Mouse (Mus musculus): ENCODE results near the gene Cyp2c39. TPM values are rescaled to one million over a fixed set of nuclear protein-coding genes. Genes with fewer than 3 reads are reported as not detected.
"Not testable (repeated sequence)": the region's sequence is repeated elsewhere in the genome, so short reads cannot be mapped to it uniquely, and the experiment has no call there.

Cyp2c39 gene
- polyA plus RNA-seq (2014; fragmentation: Nextera tagmentation; extraction: Ambion mirVana) = not detected in 2 replicates

DNA sequence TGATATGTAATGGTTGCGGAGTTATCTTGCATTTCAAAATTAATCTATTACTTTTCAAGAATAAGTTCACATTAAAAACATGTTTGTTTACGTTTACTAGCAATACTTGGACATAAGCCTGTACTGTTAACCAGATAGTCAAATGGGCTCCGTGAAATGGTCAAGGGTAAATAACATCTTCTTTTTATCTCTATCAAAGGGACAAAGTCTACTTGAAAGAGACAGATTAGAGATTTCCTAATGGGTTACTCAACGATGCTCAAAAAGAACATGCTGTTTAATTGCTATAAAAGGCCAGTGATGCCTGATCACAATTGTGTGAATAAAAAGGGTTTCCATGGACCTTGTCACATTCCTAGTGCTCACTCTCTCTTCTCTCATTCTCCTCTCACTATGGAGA lies at the start of gene Cyp2c39:
Gene Cyp2c39, plus strand, starts transcription at position 329 of the 400 bp plus-strand sequence.
- H3K4me3 ChIP-seq (ENCODE audit: low read depth, low read length) = no peak within 1 kb of the TSS
- no peaks in the 10 kb centered on the region for H3K4me1 ChIP-seq (ENCODE audit: control insufficient read depth, insufficient read depth, low read length)
- H3K9ac ChIP-seq (replicated peaks; ENCODE audit: low read length) = no peak within 1 kb of the TSS
- no peaks in the 10 kb centered on the region for H3K9me3 ChIP-seq (replicated peaks; ENCODE audit: control insufficient read depth, low read length)
- no peak within 1 kb of the TSS for H3K27ac ChIP-seq (replicated peaks; ENCODE audit: low read depth, low read length)
- DNase-seq (ENCODE audit: low spot score) (no peak), ATAC-seq (replicated peaks; ENCODE audit: insufficient number of reproducible peaks, low FRiP score, low TSS enrichment, low read depth) (no peak)
- H3K4me2 ChIP-seq (ENCODE audit: low read depth, low read length) = no peak within 1 kb of the TSS
- no peaks in the 10 kb centered on the region for H3K27me3 ChIP-seq (ENCODE audit: control insufficient read depth, insufficient read depth, low read length)
- no peaks in the 10 kb centered on the region for H3K36me3 ChIP-seq (replicated peaks; ENCODE audit: control insufficient read depth, insufficient read depth, low read depth, low read length)
- WGBS = 87% methylated on average over 4 of the region's 4 CpGs

DNA sequence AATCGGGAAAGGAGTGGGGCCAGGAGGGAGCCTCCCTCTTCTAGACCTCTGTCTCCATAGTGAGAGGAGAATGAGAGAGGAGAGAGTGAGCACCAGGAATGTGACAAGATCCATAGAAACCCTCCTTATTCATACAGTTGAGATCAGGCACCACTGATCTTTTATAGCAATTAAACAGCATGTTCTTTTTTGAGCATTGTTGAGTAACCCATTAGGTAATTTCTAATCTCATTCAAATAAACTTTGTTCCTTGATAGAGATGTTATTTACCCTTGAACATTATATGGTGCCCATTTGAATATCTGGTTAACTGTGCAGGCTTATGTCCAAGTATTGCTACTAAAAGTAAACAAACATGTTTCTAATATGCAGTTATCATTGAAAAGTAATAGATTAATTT lies 47.7 kb upstream of the Cyp2c39 start, which contains the start of gene Cyp2c38:
Gene Cyp2c38, minus strand, starts transcription at position 135 of the 400 bp plus-strand sequence.
- 91% methylated on average over 1 of the region's 1 CpGs for WGBS
- ATAC-seq (replicated peaks; ENCODE audit: insufficient number of reproducible peaks, low FRiP score, low TSS enrichment, low read depth) (no peak), DNase-seq (ENCODE audit: low spot score) (no peak)
- Histone ChIP-seq H3K4me2 (ENCODE audit: low read depth, low read length) (no peak within 1 kb of the TSS), H3K4me3 (ENCODE audit: low read depth, low read length) (no peak within 1 kb of the TSS), H3K27ac (replicated peaks; ENCODE audit: low read depth, low read length) (no peak within 1 kb of the TSS), H3K36me3 (replicated peaks; ENCODE audit: control insufficient read depth, insufficient read depth, low read depth, low read length) (no peaks in the 10 kb centered on the region), H3K9me3 (replicated peaks; ENCODE audit: control insufficient read depth, low read length) (no peaks in the 10 kb centered on the region), H3K4me1 (ENCODE audit: control insufficient read depth, insufficient read depth, low read length) (no peaks in the 10 kb centered on the region), H3K9ac (replicated peaks; ENCODE audit: low read length) (no peak within 1 kb of the TSS), H3K27me3 (ENCODE audit: control insufficient read depth, insufficient read depth, low read length) (no peaks in the 10 kb centered on the region)

DNA sequence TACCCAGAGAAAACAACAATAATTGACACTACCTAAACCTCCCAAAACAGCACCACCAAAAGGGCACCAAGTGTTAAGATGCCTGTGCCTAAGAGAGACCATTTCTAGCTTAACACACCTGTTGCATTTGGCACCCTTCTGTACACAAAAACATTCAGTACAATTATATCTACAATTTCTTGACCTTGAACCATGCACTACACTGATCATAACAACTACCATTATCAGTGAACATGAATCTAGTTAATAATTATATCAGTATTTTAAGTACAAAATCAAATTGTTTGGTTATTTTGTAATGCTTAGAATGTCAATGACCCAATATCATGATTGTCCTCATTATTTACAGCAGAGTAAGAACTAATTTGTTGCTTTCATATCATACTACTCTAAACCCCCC lies 46.7 kb upstream of the Cyp2c39 start:
- no peaks in the 10 kb centered on the region for H3K27me3 ChIP-seq (ENCODE audit: control insufficient read depth, insufficient read depth, low read length)

GRCm38 (mm10) chr19:39483961-39484360 lies 26.7 kb upstream of the Cyp2c39 start:
- H3K9ac ChIP-seq (replicated peaks; ENCODE audit: low read length); H3K4me2 ChIP-seq (ENCODE audit: low read depth, low read length); DNase-seq (ENCODE audit: low spot score); H3K36me3 ChIP-seq (replicated peaks; ENCODE audit: control insufficient read depth, insufficient read depth, low read depth, low read length); H3K27me3 ChIP-seq (ENCODE audit: control insufficient read depth, insufficient read depth, low read length); ATAC-seq (replicated peaks; ENCODE audit: insufficient number of reproducible peaks, low FRiP score, low TSS enrichment, low read depth); H3K9me3 ChIP-seq (replicated peaks; ENCODE audit: control insufficient read depth, low read length); H3K4me3 ChIP-seq (ENCODE audit: low read depth, low read length); H3K27ac ChIP-seq (replicated peaks; ENCODE audit: low read depth, low read length); H3K4me1 ChIP-seq (ENCODE audit: control insufficient read depth, insufficient read depth, low read length): not testable (repeated sequence)
- 92% methylated on average over 1 of the region's 1 CpGs for WGBS

More for the DNA sequence above, 46.7 kb upstream of the Cyp2c39 start:
- no peak overlapping the region for H3K9ac ChIP-seq (replicated peaks; ENCODE audit: low read length)
- no peak overlapping the region for H3K27ac ChIP-seq (replicated peaks; ENCODE audit: low read depth, low read length)
- no peaks in the 10 kb centered on the region for H3K9me3 ChIP-seq (replicated peaks; ENCODE audit: control insufficient read depth, low read length)
- no peak overlapping the region for H3K4me3 ChIP-seq (ENCODE audit: low read depth, low read length)
- no peaks in the 10 kb centered on the region for H3K36me3 ChIP-seq (replicated peaks; ENCODE audit: control insufficient read depth, insufficient read depth, low read depth, low read length)
- H3K4me2 ChIP-seq (ENCODE audit: low read depth, low read length) = no peak overlapping the region
- H3K4me1 ChIP-seq (ENCODE audit: control insufficient read depth, insufficient read depth, low read length) = no peaks in the 10 kb centered on the region
- no peak for DNase-seq (ENCODE audit: low spot score)
- ATAC-seq (replicated peaks; ENCODE audit: insufficient number of reproducible peaks, low FRiP score, low TSS enrichment, low read depth) = no peak

- H3K4me3 ChIP-seq (ENCODE audit: low read depth, low read length) = no peak overlapping the region
- ATAC-seq (replicated peaks; ENCODE audit: insufficient number of reproducible peaks, low FRiP score, low TSS enrichment, low read depth) (no peak), DNase-seq (ENCODE audit: low spot score) (no peak)
- H3K9ac ChIP-seq (replicated peaks; ENCODE audit: low read length) = no peak overlapping the region
- H3K4me1 ChIP-seq (ENCODE audit: control insufficient read depth, insufficient read depth, low read length) = no peaks in the 10 kb centered on the region
- no peak overlapping the region for H3K27ac ChIP-seq (replicated peaks; ENCODE audit: low read depth, low read length)
- H3K4me2 ChIP-seq (ENCODE audit: low read depth, low read length) = no peak overlapping the region
- no peaks in the 10 kb centered on the region for H3K9me3 ChIP-seq (replicated peaks; ENCODE audit: control insufficient read depth, low read length)
- H3K27me3 ChIP-seq (ENCODE audit: control insufficient read depth, insufficient read depth, low read length) = no peaks in the 10 kb centered on the region
- no peaks in the 10 kb centered on the region for H3K36me3 ChIP-seq (replicated peaks; ENCODE audit: control insufficient read depth, insufficient read depth, low read depth, low read length)
Measured at GRCm38 (mm10) chr19:39506341-39506740, 4.3 kb upstream of the Cyp2c39 start.

DNA sequence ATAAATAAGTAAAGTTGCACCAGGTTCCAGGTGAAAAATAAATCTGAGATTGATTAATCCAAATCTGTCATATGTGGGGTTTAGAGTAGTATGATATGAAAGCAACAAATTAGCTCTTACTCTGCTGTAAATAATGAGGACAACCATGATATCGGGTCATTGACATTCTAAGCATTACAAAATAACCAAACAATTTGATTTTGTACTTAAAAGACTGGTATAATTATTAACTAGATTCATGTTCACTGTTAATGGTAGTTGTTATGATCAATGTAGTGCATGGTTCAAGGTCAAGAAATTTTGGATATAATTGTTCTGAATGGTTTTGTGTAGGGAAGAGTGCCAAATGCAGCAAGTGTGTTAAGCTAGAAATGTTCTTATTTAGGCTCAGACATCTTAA lies 1.1 kb upstream of the Cyp2c39 start:
- Histone ChIP-seq H3K9ac (replicated peaks; ENCODE audit: low read length) (no peak overlapping the region), H3K4me1 (ENCODE audit: control insufficient read depth, insufficient read depth, low read length) (no peaks in the 10 kb centered on the region), H3K27me3 (ENCODE audit: control insufficient read depth, insufficient read depth, low read length) (no peaks in the 10 kb centered on the region), H3K27ac (replicated peaks; ENCODE audit: low read depth, low read length) (no peak overlapping the region), H3K36me3 (replicated peaks; ENCODE audit: control insufficient read depth, insufficient read depth, low read depth, low read length) (no peaks in the 10 kb centered on the region), H3K4me3 (ENCODE audit: low read depth, low read length) (no peak overlapping the region), H3K4me2 (ENCODE audit: low read depth, low read length) (no peak overlapping the region), H3K9me3 (replicated peaks; ENCODE audit: control insufficient read depth, low read length) (no peaks in the 10 kb centered on the region)
- WGBS = 75% methylated on average over 1 of the region's 1 CpGs
- ATAC-seq (replicated peaks; ENCODE audit: insufficient number of reproducible peaks, low FRiP score, low TSS enrichment, low read depth) = no peak
- DNase-seq (ENCODE audit: low spot score) = no peak

Other genes with a start within 250 kb of the Cyp2c39 start
- not detected in 2 replicates for gene Cyp2c29, start 241.5 kb upstream of the Cyp2c39 start, polyA plus RNA-seq (2014; fragmentation: Nextera tagmentation; extraction: Ambion mirVana)
- gene Cyp2c38, start 47.8 kb upstream of the Cyp2c39 start, polyA plus RNA-seq (2014; fragmentation: Nextera tagmentation; extraction: Ambion mirVana) = not detected in 2 replicates
- not detected in 2 replicates for gene Cyp2c67, start 138.2 kb downstream of the Cyp2c39 start, polyA plus RNA-seq (2014; fragmentation: Nextera tagmentation; extraction: Ambion mirVana)
- gene Cyp2c68, start 230.2 kb downstream of the Cyp2c39 start, polyA plus RNA-seq (2014; fragmentation: Nextera tagmentation; extraction: Ambion mirVana) = not detected in 2 replicates

Measured in embryonic facial prominence, embryonic 11.5 days (tissue).